Mouse (Mus musculus) cerebellum, adult 9-10 months (tissue): ENCODE data around the gene Nfyc.

ENCODE experiments used
- DNase-seq: peaks from one replicate; pipeline ENCODE4 v3.0.0; 2022

The Nfyc gene

DNA sequence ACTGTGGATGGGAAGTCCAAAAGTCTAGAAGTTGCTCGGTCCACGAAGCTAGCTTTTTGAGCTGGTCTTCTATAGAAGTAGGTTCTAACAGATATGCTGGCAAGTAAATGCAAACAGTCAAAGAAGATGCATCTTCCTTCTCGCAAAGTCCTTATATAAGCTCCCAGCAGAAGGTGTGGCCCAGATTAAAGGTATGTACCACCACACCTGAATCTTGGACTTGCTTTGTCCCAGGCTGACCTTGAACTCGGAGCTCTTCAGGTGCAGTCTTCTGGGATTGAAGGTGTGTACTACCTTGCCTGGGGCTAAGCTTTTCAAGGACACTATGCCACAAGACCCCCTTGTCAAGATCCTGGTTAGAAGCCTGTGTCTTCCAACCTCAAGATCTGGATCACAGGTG, at the start of gene Nfyc:
Nfyc (minus strand) TSS at position 101 of the 400 bp plus-strand sequence.
- no peak for DNase-seq

- no peak for DNase-seq
Measured at GRCm38 (mm10) chr4:120880731-120881432, 49.5 kb upstream of the Nfyc start.

GRCm38 (mm10) chr4:120879386-120879785, 48.0 kb upstream of the Nfyc start:
- no peak for DNase-seq

- DNase-seq: no peak
Measured at GRCm38 (mm10) chr4:120878728-120879127, 47.4 kb upstream of the Nfyc start.

GRCm38 (mm10) chr4:120875961-120876360, 44.6 kb upstream of the Nfyc start:
- DNase-seq: no peak

DNA sequence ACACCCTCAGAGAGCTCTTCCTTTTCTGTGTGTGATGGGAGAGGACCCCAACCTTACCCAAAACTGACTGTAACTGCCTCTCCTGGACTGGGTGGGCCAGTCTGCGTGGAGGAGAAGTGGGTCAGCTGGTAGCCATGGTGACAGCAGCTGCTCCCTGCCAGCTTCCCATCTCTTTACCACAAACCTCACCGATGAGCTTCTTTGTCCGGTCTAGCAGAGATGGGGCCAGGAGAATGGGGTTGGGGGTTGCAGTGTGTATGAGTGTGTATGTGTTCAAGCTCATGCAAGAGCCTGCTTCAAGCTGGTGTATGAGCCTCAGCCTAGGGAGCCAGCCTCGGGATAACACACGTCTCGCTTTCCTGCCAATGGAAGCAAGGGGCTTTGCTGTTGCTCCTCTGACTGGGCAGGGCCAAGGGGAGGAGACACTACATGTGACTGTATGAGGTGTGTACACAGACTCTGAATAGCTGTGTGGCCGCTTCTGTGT, 38.9 kb upstream of the Nfyc start:
- DNase-seq: peak; percentile 45

- peak; percentile 56 for DNase-seq
Measured at GRCm38 (mm10) chr4:120868988-120869387, 37.6 kb upstream of the Nfyc start.

DNA sequence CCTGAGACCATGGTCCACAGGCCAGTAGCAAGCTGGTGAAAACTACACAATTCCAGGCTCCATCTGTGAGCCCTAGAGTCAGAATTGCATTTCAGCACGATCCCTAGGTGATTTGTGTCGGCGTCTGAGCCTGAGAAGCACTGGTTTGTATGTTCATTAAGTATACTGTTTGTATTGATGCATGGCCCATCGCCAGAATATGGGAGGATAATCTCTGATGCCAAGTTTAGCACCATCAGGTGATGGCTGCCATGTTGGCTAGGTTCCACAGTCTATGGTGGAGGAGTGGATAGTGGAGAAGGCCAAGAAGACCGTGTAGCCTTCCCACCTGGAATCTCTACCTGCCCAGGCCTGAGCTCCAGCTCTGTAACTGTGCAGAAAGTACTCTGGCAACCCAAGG, 36.9 kb upstream of the Nfyc start:
- DNase-seq: peak; percentile 77

DNA sequence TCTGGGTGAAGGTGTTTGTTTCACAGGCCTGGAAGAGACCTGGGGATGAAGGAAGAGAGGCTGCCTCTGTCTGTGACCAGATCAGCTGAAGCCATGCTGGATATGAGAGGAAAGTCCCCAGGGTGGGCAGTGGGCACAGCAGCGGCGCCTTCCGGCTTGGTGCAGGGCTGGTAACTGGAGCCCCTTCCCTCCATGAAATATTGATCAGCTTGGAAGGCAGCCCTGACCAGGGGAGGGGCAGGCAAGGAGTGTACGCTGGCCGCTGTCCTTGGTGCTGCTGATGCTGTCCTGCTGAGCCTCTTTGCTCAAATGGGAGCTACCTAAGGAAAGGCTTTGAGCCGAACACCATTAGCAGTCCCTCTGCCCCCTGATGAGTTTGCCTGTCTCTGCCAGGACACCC, 34.8 kb upstream of the Nfyc start:
- no peak for DNase-seq

- DNase-seq: no peak
Measured at GRCm38 (mm10) chr4:120859865-120860264, 28.5 kb upstream of the Nfyc start.

GRCm38 (mm10) chr4:120856376-120856775, 25.0 kb upstream of the Nfyc start:
- peak; percentile 47 for DNase-seq

DNA sequence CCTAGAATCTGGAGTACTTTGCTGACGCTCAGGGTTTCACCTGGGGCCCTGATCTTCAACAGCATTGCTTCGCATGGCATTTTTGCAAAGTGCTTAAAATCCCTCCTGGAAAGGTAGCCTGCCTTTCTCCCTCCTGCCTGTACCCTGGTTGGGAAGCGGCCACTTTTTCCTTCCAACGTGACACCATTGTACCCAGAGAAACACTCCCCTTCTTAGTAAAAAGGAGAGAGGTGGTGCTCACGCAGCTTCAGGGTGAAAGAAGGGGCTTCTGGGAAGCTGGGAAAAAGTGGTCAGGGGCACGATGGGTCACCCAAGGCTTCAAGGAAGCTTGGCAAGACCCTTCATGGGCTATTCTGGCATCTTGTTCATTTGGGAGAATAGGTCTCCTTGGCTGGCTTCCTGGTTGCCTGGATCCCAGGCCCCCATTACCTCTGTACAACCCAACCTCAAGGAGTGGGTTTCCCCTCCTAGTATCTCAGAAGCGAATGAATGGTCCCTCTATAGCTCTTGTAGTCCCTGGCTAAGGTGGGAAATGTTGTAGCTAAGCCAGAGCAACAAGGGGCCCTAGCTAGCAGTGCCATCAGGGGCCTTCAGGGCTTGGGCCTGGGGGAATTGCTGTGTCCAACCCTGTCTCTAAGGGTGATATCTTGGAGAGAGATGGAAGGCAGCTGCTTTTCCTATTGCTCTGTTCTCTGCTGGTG, 24.1 kb upstream of the Nfyc start:
- DNase-seq: peak; percentile 63

- peak; percentile 70 for DNase-seq
Measured at GRCm38 (mm10) chr4:120854588-120855319, 23.4 kb upstream of the Nfyc start, which contains the start of gene Rims3. Gene Rims3, plus strand, starts transcription at chr4:120854816.

- DNase-seq: peak; percentile 97
Measured at GRCm38 (mm10) chr4:120850946-120851345, 19.6 kb upstream of the Nfyc start.

DNA sequence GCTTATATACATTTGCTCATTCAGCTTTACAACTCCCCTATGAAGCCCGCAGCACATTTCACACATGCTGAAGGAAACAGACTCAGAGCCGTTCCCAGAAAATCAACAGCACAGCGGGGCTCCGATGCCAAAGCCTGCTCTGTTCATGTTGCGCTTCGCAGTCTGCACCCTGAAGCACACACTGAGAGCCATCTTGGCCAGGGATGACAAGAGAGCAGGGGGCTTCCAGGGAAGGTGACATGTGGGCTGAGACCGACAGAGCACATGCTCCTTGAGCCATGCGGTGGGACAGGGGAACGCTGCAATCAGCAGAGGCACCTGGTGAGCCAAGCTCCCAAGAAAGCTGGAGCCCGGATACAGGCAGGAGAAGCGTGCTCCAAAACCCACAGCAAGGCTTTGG, 18.1 kb upstream of the Nfyc start:
- DNase-seq: no peak

DNA sequence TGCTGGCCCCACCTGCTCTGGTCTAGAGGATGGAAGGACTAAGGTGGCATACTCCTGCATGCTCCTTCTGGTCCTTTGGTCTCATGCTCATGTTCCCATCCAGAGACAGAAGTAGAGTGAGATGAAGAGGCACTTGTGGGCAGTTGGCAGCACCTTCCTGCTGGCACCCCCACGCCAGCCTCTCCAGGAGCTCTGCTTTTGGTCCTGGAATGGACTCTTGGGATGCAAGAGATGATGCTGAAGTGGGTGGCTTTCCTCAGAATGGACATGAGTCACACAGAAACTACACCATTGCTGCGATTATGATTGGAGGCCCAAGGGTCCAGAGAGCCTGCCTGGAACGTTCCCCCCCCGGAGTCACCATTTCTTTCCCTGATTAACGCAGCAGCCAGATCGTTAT, 17.5 kb upstream of the Nfyc start:
- no peak for DNase-seq

GRCm38 (mm10) chr4:120845098-120845497, 13.7 kb upstream of the Nfyc start:
- no peak for DNase-seq

DNA sequence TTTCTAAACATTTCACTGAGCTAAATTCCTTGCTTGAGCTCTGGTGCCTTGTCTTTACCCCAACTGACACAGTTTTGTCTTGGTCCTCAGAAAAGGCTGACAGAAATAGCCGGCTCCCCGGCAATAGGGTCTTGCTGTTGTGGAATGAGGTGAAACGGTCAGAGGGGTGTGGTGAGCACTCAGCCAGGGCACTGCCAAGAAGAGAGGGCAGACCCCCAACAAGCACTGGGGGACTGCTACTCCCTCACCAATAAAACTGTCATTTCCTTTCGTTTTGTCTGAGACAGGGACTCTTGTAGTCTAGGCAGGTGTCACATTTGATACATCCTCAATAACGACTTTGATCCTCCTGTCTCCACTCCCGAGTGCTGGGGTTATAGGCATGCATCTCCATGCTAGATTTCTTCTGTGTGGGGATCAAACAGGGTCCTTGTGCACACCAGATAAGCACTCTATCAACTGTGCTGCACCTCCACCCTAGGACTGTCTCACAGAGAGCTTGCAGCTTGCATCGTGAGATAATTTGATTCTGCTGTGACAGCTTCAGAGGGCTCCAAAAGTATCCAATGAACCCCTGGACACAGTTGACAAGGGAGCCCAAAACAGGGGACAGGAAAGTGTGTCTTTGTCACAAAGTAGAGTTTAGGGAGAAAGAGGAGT, 13.2 kb upstream of the Nfyc start:
- DNase-seq: no peak

GRCm38 (mm10) chr4:120841342-120841741, 10.0 kb upstream of the Nfyc start:
- no peak for DNase-seq

- no peak for DNase-seq
Measured at GRCm38 (mm10) chr4:120830767-120831166, 605 bp downstream of the Nfyc start.

GRCm38 (mm10) chr4:120826418-120826817, 5.0 kb downstream of the Nfyc start:
- DNase-seq: no peak

DNA sequence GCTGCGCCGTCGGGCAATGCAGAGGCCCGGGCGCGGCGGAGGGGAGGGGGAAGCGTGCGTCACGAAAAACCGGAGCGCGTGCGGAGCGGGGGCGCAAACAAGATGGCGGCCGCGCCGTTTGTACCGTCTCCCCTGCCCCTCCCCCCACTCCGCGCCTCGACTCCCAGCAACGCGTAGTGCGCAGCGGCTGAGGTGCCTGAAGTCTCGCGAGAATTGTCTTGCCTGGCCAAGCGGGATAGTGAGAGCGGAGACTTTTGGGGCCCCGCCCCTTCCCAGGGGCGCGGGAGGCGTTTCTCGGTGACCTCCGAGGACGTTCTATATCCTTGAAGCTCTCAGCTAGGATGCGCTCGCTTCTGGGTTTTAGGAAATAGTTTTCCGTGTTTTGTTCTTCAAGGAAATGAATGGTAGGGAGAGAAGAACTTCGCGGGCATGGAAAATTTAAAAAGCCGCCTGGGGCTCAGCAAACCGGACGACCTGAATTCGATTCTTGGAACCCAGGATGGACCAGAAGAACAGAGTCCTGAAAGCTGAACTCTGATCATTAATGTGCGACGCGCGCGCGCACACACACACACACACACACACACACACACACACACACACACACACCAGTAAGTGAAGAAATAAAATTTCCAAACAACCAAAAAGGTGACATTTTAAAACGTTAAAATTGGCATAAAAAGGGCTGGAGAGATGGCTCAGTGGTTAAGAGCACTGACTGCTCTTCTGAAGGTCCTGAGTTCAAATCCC, 5.6 kb downstream of the Nfyc start:
- DNase-seq: peak; percentile 98
